In genomic region chr14:61425080-61425665, GRCm38 (mm10) we compare ENCODE assay signal across 28 mouse cellular contexts. TPM values are rescaled to one million over a fixed set of nuclear protein-coding genes. Genes with fewer than 3 reads are reported as not detected.
DNase-seq lines count a peak whose midpoint lies in the region; ATAC-seq and TF ChIP-seq lines count a peak whose summit lies in the region.
"Had no signal": no experiment of that assay in that cellular context is flagged by ENCODE, and none has a peak within 500 bp of the region (broad histone marks: within the 10 kb centered on the region; RNA-seq: fewer than 3 reads in every experiment).

No protein-coding gene starts in this region.

- ATAC-seq in liver, postnatal 0 days: no peak
- no peak for ATAC-seq in liver, embryonic 12.5 days
- peak; percentile 81 for ATAC-seq in megakaryocyte-erythroid progenitor cell, adult 5-6 weeks (replicated peaks; ENCODE audit: low FRiP score, low TSS enrichment, poor library complexity, severe bottlenecking)
- no peak for ATAC-seq in hindbrain, postnatal 0 days
- ATAC-seq: forebrain, embryonic 15.5 days; intestine, postnatal 0 days; Patski had no signal

- no peak for DNase-seq in liver, postnatal 0 days
- peak; percentile 33 for DNase-seq in c-Kit-positive CD71-positive TER-119-negative erythroid progenitor cells, embryonic 14.5 days (ENCODE audit: low read depth)
- DNase-seq in gastrocnemius, postnatal 10 days: no peak
- DNase-seq in hindbrain, postnatal 0 days (ENCODE audit: low spot score): no peak
- DNase-seq: adrenal gland, adult 2 months; adrenal gland, postnatal 14 days; B cell, adult 2 months; cerebellum, adult 2 months; cerebellum, adult 9-11 months; cerebellum, postnatal 25 days; embryo, embryonic 11 days; gastrocnemius, postnatal 36 days; heart, adult 2 months; heart, postnatal 14 days; heart, postnatal 4 days had no signal

- H3K4me1 ChIP-seq in liver, postnatal 0 days (ENCODE audit: insufficient read depth): peaks cover 6% of the 10 kb centered on the region
- peaks cover 39% of the 10 kb centered on the region for H3K4me1 ChIP-seq in liver, embryonic 12.5 days
- H3K4me1 ChIP-seq in hindbrain, postnatal 0 days (ENCODE audit: insufficient read depth, low read length): no peaks in the 10 kb centered on the region

- 70% methylated on average over 2 of the region's 2 CpGs for WGBS in liver, postnatal 0 days (ENCODE audit: insufficient replicate concordance)
- 48% methylated on average over 2 of the region's 2 CpGs for WGBS in liver, embryonic 12.5 days (ENCODE audit: insufficient replicate concordance)
- WGBS in hindbrain, postnatal 0 days: 98% methylated on average over 2 of the region's 2 CpGs

- H3K27ac ChIP-seq in liver, postnatal 0 days (ENCODE audit: low read depth): no peak overlapping the region
- H3K27ac ChIP-seq in liver, embryonic 12.5 days: no peak overlapping the region
- no peak overlapping the region for H3K27ac ChIP-seq in hindbrain, postnatal 0 days
- H3K27ac ChIP-seq: embryonic facial prominence, embryonic 10.5 days; embryonic facial prominence, embryonic 13.5 days; forebrain, embryonic 12.5 days; forebrain, embryonic 15.5 days; heart, adult 2 months; heart, embryonic 10.5 days; heart, embryonic 13.5 days; hindbrain, embryonic 14.5 days had no signal

- peak; percentile 42; the same call in 1 of the 2 replicates for TF ChIP-seq EP300 in liver, postnatal 0 days (IDR thresholded peaks at IDR 0.05; ENCODE audit: low read depth)

- H3K27me3 ChIP-seq in liver, postnatal 0 days (ENCODE audit: insufficient read depth, low read length): no peaks in the 10 kb centered on the region
- no peaks in the 10 kb centered on the region for H3K27me3 ChIP-seq in liver, embryonic 12.5 days (replicated peaks)
- H3K27me3 ChIP-seq in hindbrain, postnatal 0 days (ENCODE audit: insufficient read depth, low read length): no peaks in the 10 kb centered on the region
- H3K27me3 ChIP-seq: CH12.LX; embryonic facial prominence, embryonic 13.5 days; forebrain, embryonic 12.5 days; forebrain, embryonic 15.5 days; heart, embryonic 13.5 days; Patski had no signal

- H3K9ac ChIP-seq in liver, postnatal 0 days (replicated peaks): no peak overlapping the region
- no peak overlapping the region for H3K9ac ChIP-seq in liver, embryonic 12.5 days
- H3K9ac ChIP-seq in hindbrain, postnatal 0 days (replicated peaks; ENCODE audit: low read length): no peak overlapping the region
- H3K9ac ChIP-seq: embryonic facial prominence, embryonic 13.5 days; forebrain, embryonic 12.5 days; forebrain, embryonic 15.5 days; heart, embryonic 13.5 days; hindbrain, embryonic 14.5 days had no signal

- H3K4me2 ChIP-seq in liver, postnatal 0 days (ENCODE audit: low read depth, low read length): no peak overlapping the region
- no peak overlapping the region for H3K4me2 ChIP-seq in liver, embryonic 12.5 days
- H3K4me2 ChIP-seq in hindbrain, postnatal 0 days (ENCODE audit: low read depth, low read length): no peak overlapping the region
- H3K4me2 ChIP-seq: embryonic facial prominence, embryonic 13.5 days; forebrain, embryonic 12.5 days; forebrain, embryonic 15.5 days; heart, embryonic 13.5 days; hindbrain, embryonic 14.5 days had no signal

- no peaks in the 10 kb centered on the region for H3K9me3 ChIP-seq in liver, postnatal 0 days (ENCODE audit: low read length)
- no peaks in the 10 kb centered on the region for H3K9me3 ChIP-seq in liver, embryonic 12.5 days (replicated peaks)
- no peaks in the 10 kb centered on the region for H3K9me3 ChIP-seq in hindbrain, postnatal 0 days (ENCODE audit: low read length)
- H3K9me3 ChIP-seq: embryonic facial prominence, embryonic 10.5 days; embryonic facial prominence, embryonic 13.5 days; forebrain, embryonic 12.5 days; forebrain, embryonic 15.5 days; heart, embryonic 10.5 days; heart, embryonic 13.5 days had no signal

- no peaks in the 10 kb centered on the region for H3K36me3 ChIP-seq in liver, postnatal 0 days (replicated peaks; ENCODE audit: insufficient read depth, low read length)
- 0 out of 2 replicates have a peak, but pooled peaks cover 6% of the 10 kb centered on the region for H3K36me3 ChIP-seq in liver, embryonic 12.5 days
- no peaks in the 10 kb centered on the region for H3K36me3 ChIP-seq in hindbrain, postnatal 0 days (ENCODE audit: insufficient read depth, low read length)
- H3K36me3 ChIP-seq: forebrain, embryonic 12.5 days had no signal

- H3K4me3 ChIP-seq in liver, postnatal 0 days (ENCODE audit: low read depth, low read length): no peak overlapping the region
- no peak overlapping the region for H3K4me3 ChIP-seq in liver, embryonic 12.5 days
- no peak overlapping the region for H3K4me3 ChIP-seq in hindbrain, postnatal 0 days (ENCODE audit: low read length)
- H3K4me3 ChIP-seq: embryonic facial prominence, embryonic 10.5 days; embryonic facial prominence, embryonic 13.5 days; erythroblast, embryonic 14.5 days; forebrain, embryonic 12.5 days; forebrain, embryonic 15.5 days; heart, adult 2 months; heart, embryonic 10.5 days; heart, embryonic 13.5 days had no signal

- TF ChIP-seq CTCF in liver, postnatal 0 days (IDR thresholded peaks at IDR 0.05; ENCODE audit: low read depth): no peak
- no peak for TF ChIP-seq CTCF in hindbrain, postnatal 0 days (IDR thresholded peaks at IDR 0.05; ENCODE audit: low read depth)

RNA-seq across cellular contexts. Expression of gene Kpna3, which starts 14.5 kb away (rescaled TPM):
- polyA plus RNA-seq in liver, postnatal 0 days (2015; fragmentation: Nextera tagmentation; extraction: Ambion mirVana): 12.6 and 14.4 TPM in 2 replicates
- polyA plus RNA-seq in liver, embryonic 12.5 days (2016; fragmentation: Nextera tagmentation; extraction: Ambion mirVana): 44.0 and 44.8 TPM in 2 replicates
- total RNA-seq in megakaryocyte-erythroid progenitor cell, adult 5-6 weeks (2014; fragmentation: Nextera tagmentation): 62.5 and 65.8 TPM in 2 replicates
- 62.2 and 64.0 TPM in 2 replicates for total RNA-seq in megakaryocyte-erythroid progenitor cell, adult 5-6 weeks (2017)
- 10 to 100 TPM; 86.9 to 90.7 TPM for total RNA-seq in gastrocnemius, postnatal 10 days (2021)
- 34.8 and 35.8 TPM in 2 replicates for total RNA-seq in hindbrain, postnatal 0 days (2014; rRNA removed)
- 48.3 and 52.5 TPM in 2 replicates for polyA plus RNA-seq in hindbrain, postnatal 0 days (2015; fragmentation: Nextera tagmentation; extraction: Ambion mirVana)
